Mouse (Mus musculus) forebrain, embryonic 14.5 days (tissue): ENCODE results near the gene Adam22. TPM values are rescaled to one million over a fixed set of nuclear protein-coding genes. Genes with fewer than 3 reads are reported as not detected.

ENCODE experiments used
- ATAC-seq: fragments of 200-750 bp; cut with Nextera tagmentation; 2 replicates; pipeline ENCODE4 v1.8.0; 2017; ENCODE audit warnings: mild to moderate bottlenecking, moderate library complexity
- DNase-seq: peaks from one replicate; pipeline ENCODE4 v3.0.0-alpha.2; 2015; ENCODE audit warnings: low spot score
- H3K27ac ChIP-seq: fragments of 300-500 bp; sonication (generic); 2 replicates; pipeline ENCODE4 v1.5.1; 2014; ENCODE audit warnings: low read depth, mild to moderate bottlenecking, control low read depth, low read length, moderate library complexity
- H3K27me3 ChIP-seq: fragments of 300-500 bp; sonication (generic); replicated peaks from 2 replicates; pipeline ENCODE4 v1.6.1; 2014; ENCODE audit warnings: low read length, control low read depth, mixed read lengths; ENCODE audit not compliant: control insufficient read depth, insufficient read depth
- H3K36me3 ChIP-seq: fragments of 300-500 bp; sonication (generic); 2 replicates; pipeline ENCODE4 v1.6.1; 2014; ENCODE audit warnings: low read length, control low read depth; ENCODE audit not compliant: control insufficient read depth, insufficient read depth
- H3K4me1 ChIP-seq: fragments of 300-500 bp; sonication (generic); 2 replicates; pipeline ENCODE4 v1.6.1; 2014; ENCODE audit warnings: antibody characterized with exemption, low read length, control low read depth; ENCODE audit not compliant: control insufficient read depth, insufficient read depth
- H3K4me2 ChIP-seq: fragments of 300-500 bp; sonication (generic); 2 replicates; pipeline ENCODE4 v1.6.1; 2014; ENCODE audit warnings: mild to moderate bottlenecking, control low read depth, low read length
- H3K4me3 ChIP-seq: fragments of 300-500 bp; sonication (generic); 2 replicates; pipeline ENCODE4 v1.5.1; 2014; ENCODE audit warnings: low read depth, low read length, control low read depth
- H3K9ac ChIP-seq: fragments of 300-500 bp; sonication (generic); 2 replicates; pipeline ENCODE4 v1.6.1; 2014; ENCODE audit warnings: mild to moderate bottlenecking, low read length, control low read depth, moderate library complexity
- H3K9me3 ChIP-seq: fragments of 300-500 bp; sonication (generic); replicated peaks from 2 replicates; pipeline ENCODE4 v1.6.1; 2016; ENCODE audit warnings: low read length, control low read depth, mixed read lengths; ENCODE audit not compliant: control insufficient read depth
- WGBS: fragments of 180-500 bp; shearing (Covaris S2); extraction: QIAGEN DNeasy Blood & Tissue Kit; methylation state at CpG from one replicate; pipeline ENCODE4 v1.1.7; 2014; 5-methylcytosine and 5-hydroxymethylcytosine counted together
- polyA plus RNA-seq: library from polyadenylated mRNA; unstranded; fragments of >200 nt; fragmentation: Nextera tagmentation; extraction: Ambion mirVana; gene quantifications from 2 replicates; pipeline ENCODE4 v1.2.1, GENCODE M21; 2014

Gene Adam22
- polyA plus RNA-seq: 28.7 and 37.2 TPM in 2 replicates

DNA sequence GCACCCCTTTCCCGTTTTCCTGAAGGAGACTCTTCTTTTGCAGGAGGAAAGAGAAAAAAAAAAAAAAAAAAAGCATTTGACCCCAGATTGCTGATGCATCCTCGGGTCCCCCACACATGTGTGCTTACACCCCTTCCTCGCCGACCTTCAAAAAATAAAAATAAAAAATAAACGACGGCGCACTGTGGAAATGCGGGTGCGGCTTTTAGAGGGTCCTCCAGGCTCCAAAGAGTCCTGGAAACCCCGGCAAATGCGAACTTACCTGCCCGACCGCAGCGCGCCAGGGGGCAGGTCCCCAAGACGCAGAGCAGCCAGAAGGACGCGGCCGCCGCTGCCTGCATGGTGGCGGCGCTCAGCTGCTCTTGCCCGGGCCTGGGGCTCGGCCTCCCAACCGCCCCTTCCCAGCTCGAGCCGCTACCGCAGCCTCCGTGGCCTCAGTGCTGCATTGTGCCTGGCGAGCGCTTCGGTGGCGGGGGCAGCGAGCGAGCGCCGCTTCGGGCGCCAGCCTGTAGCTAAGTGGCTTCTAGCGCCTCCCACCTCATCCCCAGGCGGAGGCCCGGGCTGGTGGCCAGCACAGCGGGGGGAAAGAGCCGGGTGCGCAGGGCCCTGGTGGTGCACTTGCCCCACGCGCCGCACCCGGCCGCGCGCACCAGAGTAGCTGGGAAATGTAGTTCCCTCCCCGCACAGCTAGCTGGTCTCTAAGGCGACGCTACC is at the start of gene Adam22:
Adam22 (minus strand) TSS at position 547 of the 714 bp plus-strand sequence.
- ATAC-seq: peak; percentile 96
- Histone ChIP-seq H3K36me3 (no peaks in the 10 kb centered on the region), H3K27me3 (no peaks in the 10 kb centered on the region), H3K4me3 (peak within 1 kb of the TSS; percentile 77), H3K4me1 (no peaks in the 10 kb centered on the region), H3K4me2 (peak within 1 kb of the TSS; percentile 75), H3K27ac (peak within 1 kb of the TSS; percentile 80), H3K9me3 (no peaks in the 10 kb centered on the region), H3K9ac (peak within 1 kb of the TSS; percentile 86)
- DNase-seq: peak; percentile 90
- WGBS: under 1% methylated on average over 51 of the region's 55 CpGs

DNA sequence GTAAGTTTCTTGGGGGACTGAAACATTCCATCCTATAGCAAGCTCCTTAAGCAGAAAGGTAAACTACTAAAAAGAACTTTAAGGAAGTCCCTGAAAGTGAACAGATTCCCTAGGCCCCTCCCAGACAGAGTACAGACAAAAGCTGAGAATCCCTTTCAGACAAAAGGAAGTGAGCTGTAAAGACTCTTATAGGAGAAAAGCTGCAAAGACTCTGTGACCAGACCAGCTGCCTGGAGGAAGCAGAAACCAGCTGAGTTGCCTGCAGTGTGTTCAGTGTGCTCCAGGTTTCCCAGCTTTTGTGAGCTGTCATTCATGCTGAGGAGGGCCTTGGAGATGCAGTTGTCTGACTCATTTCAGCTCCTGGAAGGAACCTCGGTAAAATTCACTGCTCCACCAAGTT is 49.5 kb upstream of the Adam22 start:
- Histone ChIP-seq H3K4me2 (no peak overlapping the region), H3K9ac (no peak overlapping the region), H3K27ac (no peak overlapping the region), H3K4me1 (peaks cover 3% of the 10 kb centered on the region; the same call in 1 of the 2 replicates), H3K27me3 (no peaks in the 10 kb centered on the region), H3K36me3 (peaks cover 36% of the 10 kb centered on the region), H3K9me3 (no peaks in the 10 kb centered on the region), H3K4me3 (no peak overlapping the region)
- ATAC-seq (no peak), DNase-seq (no peak)
- 41% methylated on average over 1 of the region's 1 CpGs for WGBS

DNA sequence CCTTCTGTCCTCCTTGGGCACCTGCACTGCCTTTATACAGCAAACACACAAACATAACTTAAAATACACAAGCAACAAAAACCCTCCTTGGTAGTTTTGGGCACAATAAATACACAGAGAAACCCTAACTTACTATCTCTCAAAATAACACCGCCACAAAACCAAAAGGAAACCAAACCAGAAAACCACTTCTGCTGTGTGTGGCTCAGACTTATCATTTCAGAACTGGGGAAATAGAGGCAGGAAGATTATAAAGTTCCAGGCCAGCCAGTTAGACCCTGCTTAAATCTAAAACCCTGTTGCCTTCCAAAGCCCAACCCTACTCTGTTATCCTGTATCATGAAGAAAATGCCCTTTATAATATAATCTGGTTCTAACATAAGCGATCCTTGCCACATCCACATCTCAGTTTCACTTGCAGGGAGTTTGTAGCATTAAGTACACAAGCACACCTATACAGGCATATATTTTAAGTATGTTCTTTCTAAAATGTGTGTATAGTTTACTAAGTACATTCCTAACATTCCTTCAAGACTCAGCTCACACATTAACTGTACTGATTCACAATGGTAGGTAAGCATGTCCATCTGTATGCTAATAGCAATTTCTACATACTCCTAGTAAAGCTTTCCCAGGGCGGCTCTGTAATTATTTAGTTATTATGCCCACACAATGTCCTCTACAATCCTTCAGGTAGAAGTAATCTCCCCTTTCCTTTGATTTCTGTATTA is 48.9 kb upstream of the Adam22 start:
- no peak overlapping the region for H3K4me3 ChIP-seq
- H3K9me3 ChIP-seq: no peaks in the 10 kb centered on the region
- ATAC-seq (no peak), DNase-seq (no peak)
- H3K9ac ChIP-seq: no peak overlapping the region
- 87% methylated on average over 3 of the region's 3 CpGs for WGBS
- H3K27me3 ChIP-seq: no peaks in the 10 kb centered on the region
- H3K36me3 ChIP-seq: peaks cover 36% of the 10 kb centered on the region
- H3K4me2 ChIP-seq: no peak overlapping the region
- peaks cover 3% of the 10 kb centered on the region; the same call in 1 of the 2 replicates for H3K4me1 ChIP-seq
- no peak overlapping the region for H3K27ac ChIP-seq

DNA sequence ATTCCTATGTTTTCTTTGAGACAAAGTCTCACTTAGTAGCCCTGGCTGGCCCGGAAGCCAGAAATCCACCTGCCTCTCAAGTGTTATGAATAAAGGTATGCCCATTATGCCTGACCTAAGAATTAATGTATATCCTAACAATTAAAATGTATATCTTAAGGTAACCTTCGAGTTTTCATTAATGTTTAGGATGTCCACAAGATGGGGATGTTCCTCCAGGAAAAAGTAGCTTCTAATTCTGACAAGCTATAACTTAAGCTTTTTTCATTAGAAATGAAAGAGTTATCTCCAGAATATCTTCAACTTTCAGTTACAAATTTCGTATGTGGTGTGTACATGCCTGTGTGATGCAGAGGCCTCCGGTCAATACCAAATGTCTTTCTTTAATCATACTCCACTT is 40.8 kb upstream of the Adam22 start:
- H3K4me1 ChIP-seq: no peaks in the 10 kb centered on the region
- H3K9ac ChIP-seq: no peak overlapping the region
- no peaks in the 10 kb centered on the region for H3K9me3 ChIP-seq
- DNase-seq (peak; percentile 5), ATAC-seq (no peak)
- peaks cover 41% of the 10 kb centered on the region for H3K36me3 ChIP-seq
- H3K4me3 ChIP-seq: no peak overlapping the region
- H3K27me3 ChIP-seq: no peaks in the 10 kb centered on the region
- no peak overlapping the region for H3K27ac ChIP-seq
- no peak overlapping the region for H3K4me2 ChIP-seq
- 90% methylated on average over 4 of the region's 4 CpGs for WGBS

DNA sequence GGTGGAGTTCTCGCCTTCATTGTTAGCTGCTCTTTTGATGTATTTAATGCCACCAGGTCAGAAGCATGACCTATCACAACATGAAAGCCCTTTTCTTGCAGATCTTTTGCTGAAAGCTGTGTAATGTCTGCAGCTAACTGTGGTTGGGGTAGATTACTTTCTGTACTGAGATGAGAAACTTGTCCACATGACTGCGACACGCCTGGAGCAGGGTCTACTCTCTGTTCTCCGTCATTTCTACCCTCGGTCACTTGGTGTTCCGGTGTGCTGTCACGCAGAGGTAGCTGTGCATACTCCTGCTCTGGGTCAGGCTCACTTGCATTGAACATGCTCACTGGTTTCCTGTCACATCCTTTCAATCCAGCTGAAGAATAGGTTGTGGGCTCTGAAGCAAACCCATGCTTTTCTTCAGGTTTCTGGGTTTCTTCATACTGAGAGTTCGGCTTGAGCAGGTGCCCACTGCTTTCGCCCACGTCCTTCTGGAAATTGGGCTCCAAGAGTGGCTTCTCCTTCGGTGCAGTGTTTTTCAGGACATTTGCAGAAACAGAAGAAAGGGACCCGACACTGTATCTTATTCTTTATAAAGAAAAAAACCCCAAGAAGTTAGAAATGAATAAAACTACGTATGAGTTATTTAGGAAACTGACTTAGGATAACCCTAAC is 29.8 kb upstream of the Adam22 start:
- 93% methylated on average over 13 of the region's 13 CpGs for WGBS
- ATAC-seq (no peak), DNase-seq (no peak)
- Histone ChIP-seq H3K27ac (no peak overlapping the region), H3K4me1 (no peaks in the 10 kb centered on the region), H3K27me3 (no peaks in the 10 kb centered on the region), H3K9ac (no peak overlapping the region), H3K36me3 (peaks cover 37% of the 10 kb centered on the region), H3K4me2 (no peak overlapping the region), H3K9me3 (no peaks in the 10 kb centered on the region), H3K4me3 (no peak overlapping the region)

DNA sequence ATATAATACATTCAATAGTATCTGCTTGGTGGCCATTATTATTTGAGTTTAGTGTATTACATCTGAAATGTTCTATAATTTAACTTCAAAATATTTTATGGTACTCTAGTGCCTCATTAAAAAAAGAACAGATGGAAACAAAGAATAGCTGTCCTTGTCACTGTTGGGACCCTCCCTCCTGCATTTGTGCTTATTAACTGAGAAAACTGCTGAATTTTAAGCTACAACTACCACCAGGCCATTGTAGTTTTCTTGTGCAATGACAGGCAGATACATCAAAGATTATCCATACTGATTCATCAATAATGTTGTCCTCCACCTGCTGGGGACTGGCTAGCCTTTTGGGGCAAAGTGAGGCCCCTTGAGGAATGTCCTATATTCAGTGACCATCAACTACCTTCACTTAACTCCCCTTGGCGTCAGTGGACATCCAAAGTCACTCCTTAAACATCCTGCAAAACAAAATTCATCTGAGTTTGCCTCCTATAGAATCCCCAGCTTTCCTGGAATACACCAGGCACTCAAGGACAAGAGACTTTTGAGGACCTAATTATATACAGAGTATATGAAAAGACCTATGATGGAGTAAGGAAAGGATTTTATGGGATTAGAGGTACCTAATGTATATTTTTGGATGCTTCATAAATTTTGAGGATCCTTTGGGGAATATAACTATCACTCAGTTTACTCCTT is 26.1 kb upstream of the Adam22 start:
- Histone ChIP-seq H3K4me3 (no peak overlapping the region), H3K36me3 (peaks cover 22% of the 10 kb centered on the region), H3K4me1 (no peaks in the 10 kb centered on the region), H3K9me3 (no peaks in the 10 kb centered on the region), H3K27me3 (no peaks in the 10 kb centered on the region), H3K4me2 (no peak overlapping the region), H3K27ac (no peak overlapping the region), H3K9ac (no peak overlapping the region)
- ATAC-seq (no peak), DNase-seq (no peak)
- WGBS: 72% methylated on average over 1 of the region's 1 CpGs

DNA sequence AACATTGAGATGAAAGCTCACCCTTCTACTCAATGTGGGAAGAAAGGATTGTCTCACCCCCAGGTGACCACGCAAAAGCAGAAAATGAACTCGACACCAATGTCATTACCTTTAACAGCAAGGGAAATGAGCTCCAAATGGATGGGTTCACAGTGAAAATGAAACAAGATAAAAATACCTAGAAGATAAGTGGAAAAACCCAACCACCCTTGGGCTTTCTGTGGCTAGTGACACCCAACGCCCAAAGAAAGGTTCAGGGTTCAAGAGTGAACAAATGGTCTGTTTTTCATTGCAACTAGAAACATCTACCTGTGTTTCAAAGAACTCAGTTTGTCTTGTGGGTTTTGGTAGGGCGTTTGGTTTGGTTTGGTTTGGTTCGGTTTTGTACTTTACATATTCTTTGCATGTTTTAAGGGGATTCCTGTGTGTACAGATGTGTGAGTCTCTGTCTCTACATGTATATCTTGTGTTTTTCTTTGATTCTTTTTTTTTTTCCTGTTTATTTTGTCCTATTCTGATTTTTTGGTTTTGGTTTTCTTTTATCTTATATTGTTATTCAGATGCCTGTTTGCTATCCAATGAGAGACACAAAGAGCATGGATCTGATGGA is 6.4 kb upstream of the Adam22 start:
- Histone ChIP-seq H3K27ac (no peak overlapping the region), H3K9me3 (no peaks in the 10 kb centered on the region), H3K9ac (no peak overlapping the region), H3K36me3 (no peaks in the 10 kb centered on the region), H3K4me3 (no peak overlapping the region), H3K4me1 (no peaks in the 10 kb centered on the region), H3K4me2 (no peak overlapping the region), H3K27me3 (no peaks in the 10 kb centered on the region)
- no peak for ATAC-seq
- DNase-seq: no peak
- 87% methylated on average over 5 of the region's 5 CpGs for WGBS

DNA sequence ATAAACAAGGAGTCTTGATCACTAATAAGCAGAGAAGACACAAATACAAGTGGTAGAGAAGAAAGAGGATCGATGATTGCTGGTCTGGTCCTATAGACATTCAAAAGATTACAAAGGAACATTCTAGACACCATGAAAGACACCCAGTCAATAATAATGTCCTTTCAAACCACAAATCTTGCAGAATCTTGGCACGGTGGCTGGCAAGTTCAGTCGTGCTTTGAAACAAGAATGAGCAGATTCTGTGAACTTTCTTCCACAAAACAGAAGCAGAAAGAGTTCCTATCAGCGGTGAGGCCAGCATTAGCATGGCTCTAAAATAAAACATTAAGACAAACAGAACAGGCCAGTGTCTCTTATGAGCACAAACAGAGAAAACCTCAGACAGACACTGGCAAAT is 5.5 kb upstream of the Adam22 start:
- Histone ChIP-seq H3K36me3 (no peaks in the 10 kb centered on the region), H3K27me3 (no peaks in the 10 kb centered on the region), H3K27ac (no peak overlapping the region), H3K9me3 (no peaks in the 10 kb centered on the region), H3K9ac (no peak overlapping the region), H3K4me2 (no peak overlapping the region), H3K4me1 (no peaks in the 10 kb centered on the region), H3K4me3 (no peak overlapping the region)
- no peak for DNase-seq
- WGBS: 75% methylated on average over 4 of the region's 4 CpGs
- ATAC-seq: no peak
